Mouse (Mus musculus): ENCODE measurements around the gene Rapgef3.

The Rapgef3 gene

DNA sequence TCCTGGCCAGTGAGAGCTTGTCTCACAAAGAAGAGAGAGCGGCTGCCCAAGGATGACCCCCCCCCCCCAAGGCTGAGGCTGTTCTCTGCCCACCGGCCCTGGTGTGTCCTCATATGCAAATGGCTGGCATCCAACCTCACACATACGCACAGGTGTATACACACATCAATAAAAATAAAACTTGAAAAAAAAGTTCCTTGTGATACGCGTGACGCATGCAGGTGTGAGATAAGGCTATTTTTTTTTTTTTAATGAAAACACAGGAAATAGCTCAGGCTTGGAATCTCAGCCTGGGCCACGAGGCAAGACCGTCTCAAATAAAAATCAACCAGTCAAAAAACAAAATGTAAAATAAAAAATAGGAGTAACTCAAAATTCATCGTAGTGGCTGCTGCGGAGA, 21.5 kb downstream of the Rapgef3 start:
- no peak for DNase-seq (ENCODE audit: low spot score)

DNA sequence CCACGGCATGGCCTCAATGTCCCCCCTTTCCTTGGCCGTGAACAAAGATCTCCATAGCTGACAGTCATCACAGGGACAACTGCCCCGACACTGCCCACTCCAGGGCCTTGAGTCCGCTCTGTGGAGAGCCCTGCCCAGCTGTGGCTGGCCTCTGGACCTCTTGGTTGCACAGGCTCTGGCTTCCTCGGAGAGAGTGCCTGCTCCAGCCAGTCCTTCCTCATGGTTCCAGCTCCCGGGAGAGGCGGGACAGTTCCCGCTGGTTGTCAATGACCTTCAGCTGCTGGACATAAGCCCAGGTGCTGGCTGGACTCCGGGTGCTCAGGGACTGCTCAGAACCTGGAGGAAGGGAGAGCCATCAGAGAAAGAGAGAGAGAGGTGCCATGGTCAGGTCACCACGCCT, 22.4 kb downstream of the Rapgef3 start:
- no peak for DNase-seq (ENCODE audit: low spot score)

DNA sequence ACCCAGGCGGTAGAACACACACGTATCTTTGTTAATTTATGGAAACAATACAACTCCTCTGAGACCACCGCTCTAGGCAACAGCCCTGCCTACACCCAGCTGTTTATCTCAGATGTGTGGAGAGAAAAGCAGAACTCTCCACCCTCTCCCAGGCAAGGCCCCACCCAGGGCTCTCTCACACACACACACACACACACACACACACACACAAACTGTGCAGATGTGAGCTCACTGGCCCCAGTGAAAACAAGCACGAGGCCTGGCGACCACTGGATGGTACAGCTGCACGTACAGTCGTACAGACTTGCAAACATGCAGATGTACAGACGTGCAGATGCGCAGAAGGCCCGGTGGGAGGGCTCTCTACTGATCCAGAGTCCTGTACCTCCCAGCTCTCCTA, 22.8 kb downstream of the Rapgef3 start:
- DNase-seq (ENCODE audit: low spot score): no peak

GRCm38 (mm10) chr15:97743961-97744525, 23.7 kb downstream of the Rapgef3 start:
- no peak for DNase-seq (ENCODE audit: low spot score)

DNA sequence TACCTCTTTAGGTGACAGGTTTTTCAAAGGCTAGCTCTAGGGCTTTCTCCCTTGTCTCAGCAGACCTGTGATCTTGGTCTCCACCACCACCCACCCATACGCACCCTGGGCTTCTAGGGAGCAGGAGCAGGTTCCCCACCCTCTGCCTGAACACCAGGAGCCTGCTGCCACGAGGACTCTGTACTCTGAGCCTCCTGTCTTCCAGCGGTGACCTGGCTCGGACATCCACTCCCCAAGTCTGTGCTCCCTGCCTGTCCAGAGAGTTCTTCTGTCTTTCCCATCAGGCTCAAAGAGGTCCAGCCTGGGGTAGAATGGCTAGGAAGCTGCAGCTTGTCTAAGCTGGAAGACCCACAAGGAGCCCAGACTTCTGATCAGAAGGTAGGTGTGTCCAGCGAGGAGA, 24.6 kb downstream of the Rapgef3 start:
- no peak for DNase-seq (ENCODE audit: low spot score)

- no peak for DNase-seq (ENCODE audit: low spot score)
Measured at GRCm38 (mm10) chr15:97742600-97742999, 25.2 kb downstream of the Rapgef3 start.

GRCm38 (mm10) chr15:97742074-97742473, 25.7 kb downstream of the Rapgef3 start:
- DNase-seq (ENCODE audit: low spot score): no peak

- DNase-seq (ENCODE audit: low spot score): no peak
Measured at GRCm38 (mm10) chr15:97741662-97742061, 26.1 kb downstream of the Rapgef3 start.

DNA sequence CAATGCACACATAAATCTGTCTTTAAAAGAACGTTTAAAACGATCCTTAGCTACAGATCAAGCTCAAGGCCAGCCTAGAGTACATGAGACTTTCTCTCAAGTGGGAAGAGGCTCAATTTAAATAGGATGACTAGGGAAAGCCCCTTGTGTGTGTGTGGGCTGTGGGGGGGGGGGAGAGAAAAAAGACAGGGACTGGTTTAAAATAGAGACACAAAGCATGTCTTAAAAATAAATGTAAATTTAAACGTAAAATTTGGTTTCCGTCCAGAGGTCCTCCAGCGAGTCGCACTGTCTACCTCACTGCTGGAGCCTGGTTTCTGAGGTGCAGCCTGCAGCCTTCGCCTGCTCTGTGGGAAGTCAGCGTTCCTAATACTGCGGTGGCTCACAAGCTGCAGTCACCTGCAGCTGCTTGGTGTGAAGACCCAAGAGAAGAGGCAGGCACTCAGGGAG, 27.5 kb downstream of the Rapgef3 start:
- DNase-seq (ENCODE audit: low spot score): no peak

DNA sequence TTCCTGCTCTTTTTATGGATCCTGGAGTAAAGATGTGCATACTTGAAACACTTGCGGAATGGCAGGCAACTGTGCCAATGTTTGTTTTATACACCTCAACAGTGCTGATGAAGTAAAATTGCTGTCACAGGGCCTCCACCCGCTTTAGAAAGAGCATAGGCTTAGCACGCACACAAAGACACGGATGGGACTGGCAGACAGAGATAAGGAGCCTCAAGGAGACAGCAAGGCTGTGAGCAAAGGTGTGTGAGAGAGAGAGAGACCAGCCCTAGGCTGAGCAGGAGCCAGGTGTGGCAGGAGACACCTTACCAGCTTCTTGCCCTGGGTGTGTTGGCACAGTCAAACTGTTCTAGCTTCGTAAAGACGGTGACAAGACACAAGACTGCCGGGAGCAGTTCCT, 28.8 kb downstream of the Rapgef3 start:
- no peak for DNase-seq (ENCODE audit: low spot score)

DNA sequence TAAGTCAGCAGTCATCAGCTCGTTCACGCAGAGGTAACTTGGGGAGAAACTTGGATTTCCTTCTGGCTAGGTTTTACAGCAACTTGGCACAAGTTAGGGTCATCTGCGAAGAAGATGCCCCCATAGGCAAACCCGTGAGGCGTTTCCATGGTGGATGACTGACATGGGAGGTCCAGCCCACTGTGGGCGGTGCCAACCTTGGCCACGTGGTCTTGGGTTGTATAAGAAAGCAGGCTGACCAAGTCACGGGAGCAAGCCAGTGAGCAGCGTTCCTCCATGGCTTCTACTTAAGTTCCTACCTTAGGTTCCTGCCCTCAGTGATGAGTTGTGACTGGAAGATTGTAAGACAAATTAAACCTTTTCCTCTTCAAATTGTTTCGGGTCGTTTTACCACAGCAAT, 35.8 kb downstream of the Rapgef3 start:
- DNase-seq (ENCODE audit: low spot score): no peak

DNA sequence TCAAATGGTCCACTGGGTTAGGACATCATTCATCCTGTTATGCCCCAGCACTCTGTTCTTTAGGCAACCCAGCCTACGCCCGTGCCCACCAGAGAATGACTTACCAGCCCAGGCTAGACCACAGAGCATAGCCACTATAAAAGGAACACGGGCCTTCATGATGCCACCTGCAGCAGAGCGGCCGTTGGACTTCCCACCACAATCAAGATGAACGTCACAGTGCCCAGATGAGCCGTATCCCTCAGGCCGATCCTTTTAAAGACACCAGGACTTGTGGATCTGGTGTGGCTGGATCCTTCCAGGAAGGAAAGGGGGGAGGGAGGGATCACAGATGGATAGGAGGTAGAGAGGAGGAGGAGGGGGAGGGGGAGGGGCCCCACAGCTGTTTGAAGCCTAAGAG, 36.7 kb downstream of the Rapgef3 start, which contains the start of gene Endou:
Gene Endou (minus strand): TSS at position 229 of the 400 bp plus-strand sequence.
- DNase-seq (ENCODE audit: low spot score): no peak

DNA sequence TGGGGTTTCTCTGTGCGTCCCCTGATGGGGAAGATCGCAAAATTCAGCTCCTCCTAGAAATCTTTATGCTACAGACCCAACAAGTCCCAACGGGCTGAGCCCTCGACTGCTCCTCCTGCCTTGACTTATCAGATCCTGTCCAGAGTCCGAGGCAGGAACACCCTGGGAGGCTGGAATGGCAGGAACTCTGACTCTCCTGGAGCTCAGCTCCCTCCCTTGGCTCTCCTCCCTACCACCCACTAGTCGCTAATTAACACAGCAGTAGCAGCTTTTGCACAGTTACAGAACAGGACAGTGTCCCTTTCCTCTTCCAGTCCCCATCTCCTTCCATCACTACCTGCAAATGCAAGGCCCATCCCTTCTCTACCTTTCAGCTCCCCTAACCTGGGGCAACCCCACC, 37.4 kb downstream of the Rapgef3 start:
- no peak for DNase-seq (ENCODE audit: low spot score)

DNA sequence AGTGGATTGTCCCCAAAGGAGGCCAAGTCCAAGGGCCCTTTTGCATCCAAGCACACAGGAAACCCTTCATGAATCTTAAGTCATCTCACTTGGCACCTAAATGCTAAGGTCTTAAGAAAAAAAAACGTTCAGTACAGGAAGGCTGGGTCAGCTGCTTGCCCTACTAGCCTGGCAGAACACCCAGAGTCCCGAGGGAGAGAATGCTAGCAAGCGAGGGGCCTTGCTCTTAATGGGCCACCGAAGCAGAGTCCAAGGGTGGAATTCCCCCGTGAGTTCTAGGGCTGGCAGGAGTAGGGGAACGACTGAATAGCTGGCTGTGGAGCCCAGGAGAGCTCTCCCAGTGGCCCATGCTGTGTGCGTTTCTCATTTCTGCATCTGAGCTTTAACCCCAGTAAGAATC, 39.0 kb downstream of the Rapgef3 start:
- no peak for DNase-seq (ENCODE audit: low spot score)

- no peak for DNase-seq (ENCODE audit: low spot score)
Measured at GRCm38 (mm10) chr15:97728394-97728793, 39.4 kb downstream of the Rapgef3 start.

- DNase-seq (ENCODE audit: low spot score): no peak
Measured at GRCm38 (mm10) chr15:97727520-97727919, 40.3 kb downstream of the Rapgef3 start.

GRCm38 (mm10) chr15:97727048-97727447, 40.7 kb downstream of the Rapgef3 start:
- no peak for DNase-seq (ENCODE audit: low spot score)

DNA sequence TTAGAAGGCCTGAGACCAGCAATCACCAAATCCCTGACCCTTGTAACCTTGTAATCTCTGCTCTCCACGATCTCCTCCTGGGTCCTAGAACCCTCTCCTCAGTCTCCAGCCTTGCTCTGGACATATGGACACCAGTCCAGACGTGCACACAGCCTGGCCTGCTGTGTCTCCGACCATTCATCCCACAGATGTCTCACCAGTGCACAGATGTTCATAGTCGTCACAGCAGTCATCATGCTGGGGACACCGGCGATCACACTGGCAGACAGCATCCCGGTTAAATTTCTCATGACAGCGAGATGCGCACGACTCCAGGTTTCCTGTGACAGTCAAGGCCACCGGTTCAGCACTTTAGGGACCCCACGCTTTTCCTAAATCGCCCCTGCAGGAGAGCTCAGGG, 41.5 kb downstream of the Rapgef3 start:
- no peak for DNase-seq (ENCODE audit: low spot score)

DNA sequence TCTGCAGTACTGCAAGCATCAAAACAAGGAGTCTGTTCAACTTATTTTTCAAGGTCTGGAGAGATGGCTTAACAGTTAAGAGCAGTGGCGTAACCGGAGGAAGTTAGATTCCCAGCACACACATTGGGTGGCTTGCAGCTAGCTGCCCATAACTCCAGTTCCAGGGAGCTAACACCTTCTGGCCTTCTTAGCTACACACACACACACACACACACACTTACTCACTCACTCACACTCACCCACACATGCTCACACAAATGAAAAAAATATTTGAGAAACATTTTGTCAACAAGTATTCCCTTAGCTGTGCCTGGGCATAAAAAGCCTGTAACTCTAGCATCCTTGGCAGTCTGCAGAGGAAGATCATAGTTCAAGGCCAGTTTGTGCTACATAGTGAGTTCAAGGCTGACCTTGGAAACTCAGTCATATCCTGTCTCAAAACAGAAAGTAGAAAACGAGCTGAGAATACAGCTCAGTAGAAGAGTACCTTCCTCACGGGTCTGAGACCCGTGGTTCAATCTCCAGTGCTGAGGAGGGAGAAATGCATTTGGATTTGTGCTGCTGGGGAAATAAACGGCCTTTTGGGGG, 42.5 kb downstream of the Rapgef3 start:
- DNase-seq (ENCODE audit: low spot score): no peak

DNA sequence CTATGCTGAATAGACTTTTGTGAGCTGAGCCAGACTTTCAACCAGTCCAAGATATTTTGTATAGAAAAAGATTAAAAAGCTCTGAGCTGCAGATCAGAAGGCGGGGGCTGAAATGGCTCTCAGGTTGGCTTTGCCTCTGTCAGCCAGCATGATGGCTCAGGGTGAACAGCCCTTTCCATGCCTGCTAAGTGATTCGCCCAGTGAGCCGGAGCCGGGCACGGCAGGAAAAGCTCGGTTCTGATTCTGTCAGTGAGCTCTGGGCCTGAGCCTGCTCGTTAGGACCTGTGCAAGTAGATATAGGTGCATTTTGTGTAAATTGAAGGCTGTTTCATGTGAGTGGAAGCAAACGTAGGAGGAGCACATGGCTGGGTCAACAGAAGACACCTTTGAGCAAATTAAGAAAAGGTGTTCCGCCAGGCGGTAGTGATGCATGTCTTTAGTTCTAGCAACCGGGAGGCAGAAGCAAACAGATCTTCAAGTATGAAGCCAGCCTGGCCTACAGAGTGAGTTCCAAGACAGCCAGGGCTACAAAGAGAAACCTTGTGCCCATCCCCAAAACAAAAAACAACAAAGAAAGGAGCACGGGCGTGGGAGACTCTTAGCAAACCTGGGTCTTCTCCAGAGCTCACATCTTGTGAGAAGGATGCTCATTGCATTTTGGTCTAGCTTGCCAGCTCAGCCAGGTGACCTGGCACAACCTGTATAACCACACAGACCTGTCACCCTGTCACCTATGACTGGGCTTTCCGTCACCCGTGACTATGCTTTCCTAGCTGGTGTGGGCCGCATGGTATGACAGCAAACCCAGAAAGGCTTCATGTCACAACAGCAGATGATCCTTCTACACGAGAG, 43.2 kb downstream of the Rapgef3 start:
- no peak for DNase-seq (ENCODE audit: low spot score)

- DNase-seq (ENCODE audit: low spot score): no peak
Measured at GRCm38 (mm10) chr15:97723536-97724345, 44.0 kb downstream of the Rapgef3 start.

GRCm38 (mm10) chr15:97721008-97721701, 46.6 kb downstream of the Rapgef3 start:
- no peak for DNase-seq (ENCODE audit: low spot score)
